Mouse (Mus musculus) C2C12 (cell line): ENCODE data around the gene Nmd3. TPM values are rescaled to one million over a fixed set of nuclear protein-coding genes. Genes with fewer than 3 reads are reported as not detected.

Experiments
- H3K27me3 ChIP-seq: one replicate; pipeline ENCODE4 v1.6.1; 2011; ENCODE audit not compliant: control insufficient read depth, insufficient read depth, insufficient read length
- H3K36me3 ChIP-seq: one replicate; pipeline ENCODE4 v1.6.1; 2011; ENCODE audit not compliant: control insufficient read depth, insufficient read depth
- H3K4me3 ChIP-seq: one replicate; pipeline ENCODE4 v1.5.1; 2011; ENCODE audit warnings: mild to moderate bottlenecking, control low read depth; ENCODE audit not compliant: poor library complexity, insufficient read depth, severe bottlenecking
- H3K79me2 ChIP-seq: one replicate; pipeline ENCODE4 v1.6.1; 2011; ENCODE audit not compliant: control insufficient read depth, insufficient read depth
- H3K79me3 ChIP-seq: one replicate; pipeline ENCODE4 v1.6.1; 2011; ENCODE audit warnings: low read depth, control low read depth
- H3ac ChIP-seq: one replicate; pipeline ENCODE3; 2011; ENCODE audit warnings: low read depth; ENCODE audit not compliant: control insufficient read depth, insufficient read length
- CEBPB ChIP-seq: IDR thresholded peaks from one replicate; pipeline ENCODE4 v1.6.1; 2011; ENCODE audit warnings: low read depth, mild to moderate bottlenecking, control low read depth, moderate library complexity
- CTCF ChIP-seq: IDR thresholded peaks from one replicate; pipeline ENCODE4 v1.5.1; 2011; ENCODE audit not compliant: control insufficient read depth, insufficient read depth, insufficient read length
- FOSL1 ChIP-seq: IDR thresholded peaks from one replicate; pipeline ENCODE4 v1.8.0; 2011; ENCODE audit warnings: mild to moderate bottlenecking, low read length; ENCODE audit not compliant: poor library complexity, insufficient read depth, severe bottlenecking
- MAX ChIP-seq: IDR thresholded peaks from one replicate; pipeline ENCODE4 v1.6.1; 2011; ENCODE audit warnings: mild to moderate bottlenecking, control low read depth
- MYOD1 ChIP-seq: IDR thresholded peaks from one replicate; pipeline ENCODE4 v1.6.1; 2011; ENCODE audit warnings: low read depth; ENCODE audit not compliant: control insufficient read depth, insufficient read length
- MYOG ChIP-seq: IDR thresholded peaks from one replicate; pipeline ENCODE4 v1.6.1; 2011; ENCODE audit not compliant: control insufficient read depth, insufficient read length; ENCODE audit errors: extremely low read depth
- USF1 ChIP-seq: IDR thresholded peaks from one replicate; pipeline ENCODE4 v1.6.1; 2011; ENCODE audit warnings: low read depth, mild to moderate bottlenecking, control low read depth, moderate library complexity
- polyA plus RNA-seq: library from polyadenylated mRNA; unstranded; fragments of >200 nt; fragmentation: generic; extraction: Trizol; gene quantifications from one replicate; pipeline ENCODE4 v1.2.1, GENCODE M21; 2012; ENCODE audit warnings: missing spikeins

Gene Nmd3
- polyA plus RNA-seq, 1 experiment, result 73.0 TPM

DNA sequence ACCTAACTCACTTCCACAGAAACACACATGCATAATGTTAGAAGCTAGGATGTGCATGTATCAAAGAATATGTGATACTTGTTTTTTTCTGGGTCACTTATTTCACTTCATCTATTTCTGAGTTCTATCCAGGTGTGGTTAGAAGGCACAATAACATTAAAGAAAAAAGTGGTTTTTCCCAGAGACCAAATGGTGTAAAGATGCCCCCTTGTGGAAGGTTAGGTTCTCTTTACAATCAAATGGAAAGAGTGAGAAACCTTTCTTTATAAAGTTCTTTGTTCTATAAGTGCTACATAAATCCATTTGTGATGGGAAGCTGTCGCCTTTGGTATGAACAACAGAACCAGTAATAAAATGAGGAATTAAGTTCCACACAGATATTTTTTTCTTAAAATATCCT, 19.9 kb upstream of the Nmd3 start:
- no peak overlapping the region for H3ac ChIP-seq
- H3K27me3 ChIP-seq, result no peaks in the 10 kb centered on the region
- TF ChIP-seq USF1 (no peak), FOSL1 (no peak), CTCF (no peak), MAX (no peak), CEBPB (no peak), MYOG (no peak), MYOD1 (no peak)
- no peak overlapping the region for H3K4me3 ChIP-seq
- no peaks in the 10 kb centered on the region for H3K79me2 ChIP-seq
- no peaks in the 10 kb centered on the region for H3K79me3 ChIP-seq
- no peaks in the 10 kb centered on the region for H3K36me3 ChIP-seq

GRCm38 (mm10) chr3:69702421-69702820, 19.4 kb upstream of the Nmd3 start:
- no peak overlapping the region for H3ac ChIP-seq
- no peaks in the 10 kb centered on the region for H3K79me3 ChIP-seq

GRCm38 (mm10) chr3:69709043-69709929, 12.5 kb upstream of the Nmd3 start:
- Histone ChIP-seq H3K4me3 (no peak overlapping the region), H3K79me2 (no peaks in the 10 kb centered on the region), H3K79me3 (no peaks in the 10 kb centered on the region), H3K36me3 (no peaks in the 10 kb centered on the region), H3K27me3 (no peaks in the 10 kb centered on the region), H3ac (no peak overlapping the region)
- TF ChIP-seq MYOG, result no peak
- TF ChIP-seq MAX, result no peak
- TF ChIP-seq FOSL1, result no peak
- TF ChIP-seq USF1, result no peak
- no peak for TF ChIP-seq MYOD1
- no peak for TF ChIP-seq CTCF
- TF ChIP-seq CEBPB, result no peak

More at GRCm38 (mm10) chr3:69702421-69702820, 19.4 kb upstream of the Nmd3 start:
- Histone ChIP-seq H3K79me2 (no peaks in the 10 kb centered on the region), H3K4me3 (no peak overlapping the region), H3K27me3 (no peaks in the 10 kb centered on the region), H3K36me3 (no peaks in the 10 kb centered on the region)
- no peak for TF ChIP-seq CTCF
- TF ChIP-seq CEBPB, result no peak
- TF ChIP-seq MYOG, result no peak
- no peak for TF ChIP-seq FOSL1
- no peak for TF ChIP-seq MYOD1
- no peak for TF ChIP-seq MAX
- TF ChIP-seq USF1, result no peak

DNA sequence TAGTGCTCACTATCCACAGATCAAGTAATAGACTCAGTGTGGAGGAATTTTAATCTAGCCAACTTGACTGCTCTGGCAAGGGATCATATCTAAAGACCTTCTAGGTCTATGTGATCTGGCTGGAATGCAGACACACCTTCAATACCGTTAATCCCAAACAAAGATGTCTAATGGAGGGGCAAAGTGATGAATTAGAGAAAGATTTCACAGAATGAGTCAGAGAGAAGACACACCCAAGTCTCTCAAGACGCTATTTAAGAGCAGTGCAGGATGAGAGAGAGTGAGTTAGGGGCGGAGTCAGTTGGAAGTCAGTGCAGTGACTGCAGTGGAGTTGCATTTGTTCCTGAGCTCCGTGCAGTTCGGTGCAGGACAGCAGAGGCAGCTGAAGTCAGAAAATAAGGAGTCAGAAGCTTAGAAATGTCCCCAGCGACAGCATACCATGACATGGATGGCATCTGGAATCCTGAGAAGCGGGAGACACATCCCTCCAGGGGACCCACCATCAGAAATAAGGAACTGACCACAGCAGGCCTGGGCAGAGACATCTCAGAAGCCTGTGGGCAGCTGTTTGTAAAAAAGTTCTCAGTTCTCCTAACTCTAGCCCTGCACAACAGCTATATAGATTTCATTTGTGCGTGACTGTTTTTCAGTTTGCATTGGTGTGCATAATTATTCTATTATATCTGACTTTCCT, 9.7 kb upstream of the Nmd3 start:
- no peaks in the 10 kb centered on the region for H3K36me3 ChIP-seq
- H3ac ChIP-seq, result no peak overlapping the region
- H3K4me3 ChIP-seq, result no peak overlapping the region
- no peaks in the 10 kb centered on the region for H3K79me2 ChIP-seq
- TF ChIP-seq CEBPB, result no peak
- TF ChIP-seq MAX, result no peak
- TF ChIP-seq MYOG, result no peak
- TF ChIP-seq MYOD1, result no peak
- TF ChIP-seq FOSL1, result no peak
- H3K79me3 ChIP-seq, result no peaks in the 10 kb centered on the region
- H3K27me3 ChIP-seq, result no peaks in the 10 kb centered on the region

DNA sequence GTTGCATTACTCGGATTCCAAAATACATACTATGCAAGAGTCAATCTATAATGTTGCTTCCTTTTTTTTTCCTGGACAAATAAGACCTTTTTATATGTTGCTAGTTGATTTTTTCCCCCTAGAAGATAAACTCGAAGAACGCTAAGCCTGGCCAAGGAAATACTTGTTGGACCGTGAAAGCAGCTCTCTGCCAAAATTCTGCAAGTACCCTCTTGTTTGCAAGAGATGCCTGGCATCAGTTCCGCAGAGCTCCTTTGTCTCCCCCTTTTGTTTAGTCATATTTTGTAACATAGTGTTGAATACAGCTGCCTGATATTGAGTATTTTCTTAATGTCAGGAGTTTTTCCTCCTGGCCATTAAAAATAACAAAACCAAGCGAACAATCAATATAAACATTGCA, 4.3 kb upstream of the Nmd3 start:
- TF ChIP-seq FOSL1 (no peak), MYOD1 (no peak), CTCF (no peak), CEBPB (no peak), USF1 (no peak), MAX (no peak), MYOG (no peak)
- Histone ChIP-seq H3K79me3 (peaks cover 4% of the 10 kb centered on the region), H3K4me3 (no peak overlapping the region), H3K79me2 (peaks cover 6% of the 10 kb centered on the region), H3K36me3 (no peaks in the 10 kb centered on the region), H3ac (no peak overlapping the region), H3K27me3 (no peaks in the 10 kb centered on the region)
